Mouse (Mus musculus): ENCODE results near the gene Tsc22d1. TPM values are rescaled to one million over a fixed set of nuclear protein-coding genes. Genes with fewer than 3 reads are reported as not detected.

The Tsc22d1 gene
- polyA plus RNA-seq, 1 experiment from 2014 or later, result 517 TPM

GRCm38 (mm10) chr14:76507804-76508500 is 93.2 kb downstream of the Tsc22d1 start:
- H3K9me3 ChIP-seq (replicated peaks), result no peaks in the 10 kb centered on the region
- WGBS, result 85% methylated on average over 9 of the region's 9 CpGs
- peak overlapping the region; percentile 23; the same call in 1 of the 2 replicates for H3K27ac ChIP-seq
- no peak for ATAC-seq (ENCODE audit: low FRiP score)
- peaks cover 26% of the 10 kb centered on the region for H3K36me3 ChIP-seq
- H3K27me3 ChIP-seq, result no peaks in the 10 kb centered on the region
- H3K9ac ChIP-seq, result no peak overlapping the region
- no peak overlapping the region for H3K4me3 ChIP-seq
- peak overlapping the region; percentile 93 for H3K4me2 ChIP-seq (replicated peaks)
- H3K4me1 ChIP-seq, result peaks cover 21% of the 10 kb centered on the region

GRCm38 (mm10) chr14:76508701-76509100 is 93.9 kb downstream of the Tsc22d1 start:
- no peak overlapping the region for H3K9ac ChIP-seq
- WGBS, result 80% methylated on average over 10 of the region's 10 CpGs
- H3K27ac ChIP-seq, result no peak overlapping the region
- ATAC-seq (ENCODE audit: low FRiP score), result no peak
- no peaks in the 10 kb centered on the region for H3K27me3 ChIP-seq
- H3K4me1 ChIP-seq, result peaks cover 28% of the 10 kb centered on the region
- no peaks in the 10 kb centered on the region for H3K9me3 ChIP-seq (replicated peaks)
- H3K36me3 ChIP-seq, result peaks cover 26% of the 10 kb centered on the region
- H3K4me2 ChIP-seq (replicated peaks), result no peak overlapping the region
- no peak overlapping the region for H3K4me3 ChIP-seq

GRCm38 (mm10) chr14:76511971-76512370 is 97.2 kb downstream of the Tsc22d1 start:
- peaks cover 20% of the 10 kb centered on the region for H3K36me3 ChIP-seq
- no peak overlapping the region for H3K4me3 ChIP-seq
- WGBS, result 86% methylated on average over 7 of the region's 7 CpGs
- H3K9ac ChIP-seq, result no peak overlapping the region
- peaks cover 32% of the 10 kb centered on the region for H3K4me1 ChIP-seq
- no peak overlapping the region for H3K27ac ChIP-seq
- no peak for ATAC-seq (ENCODE audit: low FRiP score)
- H3K27me3 ChIP-seq, result no peaks in the 10 kb centered on the region
- H3K9me3 ChIP-seq (replicated peaks), result no peaks in the 10 kb centered on the region
- no peak overlapping the region for H3K4me2 ChIP-seq (replicated peaks)

GRCm38 (mm10) chr14:76513395-76514049 is 98.8 kb downstream of the Tsc22d1 start:
- peaks cover 9% of the 10 kb centered on the region; the same call in 1 of the 2 replicates for H3K36me3 ChIP-seq
- no peak overlapping the region for H3K4me3 ChIP-seq
- H3K9ac ChIP-seq, result peak overlapping the region; percentile 45
- no peaks in the 10 kb centered on the region for H3K9me3 ChIP-seq (replicated peaks)
- H3K4me1 ChIP-seq, result peaks cover 22% of the 10 kb centered on the region
- peak; percentile 57 for ATAC-seq (ENCODE audit: low FRiP score)
- H3K27me3 ChIP-seq, result no peaks in the 10 kb centered on the region
- 20% methylated on average over 11 of the region's 11 CpGs for WGBS
- H3K4me2 ChIP-seq (replicated peaks), result peak overlapping the region; percentile 24
- peak overlapping the region; percentile 68 for H3K27ac ChIP-seq

- 0 out of 2 replicates have a peak, but pooled peaks have one; percentile 7 for ATAC-seq (ENCODE audit: low FRiP score)
- Histone ChIP-seq H3K9ac (0 out of 2 replicates have a peak overlapping the region, but pooled peaks have one; percentile 45), H3K27ac (0 out of 2 replicates have a peak overlapping the region, but pooled peaks have one; percentile 68), H3K4me2 (replicated peaks) (peak overlapping the region; percentile 24), H3K9me3 (replicated peaks) (no peaks in the 10 kb centered on the region), H3K27me3 (no peaks in the 10 kb centered on the region), H3K36me3 (peaks cover 9% of the 10 kb centered on the region; the same call in 1 of the 2 replicates), H3K4me3 (no peak overlapping the region), H3K4me1 (peaks cover 22% of the 10 kb centered on the region)
- 36% methylated on average over 6 of the region's 6 CpGs for WGBS
These were observed 99.4 kb downstream of the Tsc22d1 start for GRCm38 (mm10) chr14:76514050-76514585.

- WGBS, result 67% methylated on average over 7 of the region's 7 CpGs
- ATAC-seq (ENCODE audit: low FRiP score), result no peak
- no peaks in the 10 kb centered on the region for H3K9me3 ChIP-seq (replicated peaks)
- H3K36me3 ChIP-seq, result no peaks in the 10 kb centered on the region
- no peak overlapping the region for H3K4me2 ChIP-seq (replicated peaks)
- H3K9ac ChIP-seq, result no peak overlapping the region
- H3K27ac ChIP-seq, result no peak overlapping the region
- no peaks in the 10 kb centered on the region for H3K27me3 ChIP-seq
- peaks cover 22% of the 10 kb centered on the region for H3K4me1 ChIP-seq
- no peak overlapping the region for H3K4me3 ChIP-seq
These were observed 100.9 kb downstream of the Tsc22d1 start for GRCm38 (mm10) chr14:76515620-76516019.

GRCm38 (mm10) chr14:76518217-76518616 is 103.5 kb downstream of the Tsc22d1 start:
- H3K36me3 ChIP-seq, result no peaks in the 10 kb centered on the region
- ATAC-seq (ENCODE audit: low FRiP score), result no peak
- H3K4me2 ChIP-seq (replicated peaks), result no peak overlapping the region
- WGBS, result 86% methylated on average over 5 of the region's 5 CpGs
- H3K4me1 ChIP-seq, result peaks cover 15% of the 10 kb centered on the region
- no peaks in the 10 kb centered on the region for H3K9me3 ChIP-seq (replicated peaks)
- H3K27me3 ChIP-seq, result no peaks in the 10 kb centered on the region
- H3K9ac ChIP-seq, result no peak overlapping the region
- H3K27ac ChIP-seq, result no peak overlapping the region
- no peak overlapping the region for H3K4me3 ChIP-seq

- no peaks in the 10 kb centered on the region for H3K27me3 ChIP-seq
- 51% methylated on average over 4 of the region's 4 CpGs for WGBS
- H3K27ac ChIP-seq, result no peak overlapping the region
- H3K9ac ChIP-seq, result no peak overlapping the region
- H3K4me3 ChIP-seq, result no peak overlapping the region
- H3K9me3 ChIP-seq (replicated peaks), result no peaks in the 10 kb centered on the region
- ATAC-seq (ENCODE audit: low FRiP score), result no peak
- no peaks in the 10 kb centered on the region for H3K4me1 ChIP-seq
- H3K4me2 ChIP-seq (replicated peaks), result no peak overlapping the region
- H3K36me3 ChIP-seq, result no peaks in the 10 kb centered on the region
These were observed 105.8 kb downstream of the Tsc22d1 start for GRCm38 (mm10) chr14:76520606-76521005.

GRCm38 (mm10) chr14:76521308-76521707 is 106.5 kb downstream of the Tsc22d1 start:
- no peak overlapping the region for H3K4me2 ChIP-seq (replicated peaks)
- no peak overlapping the region for H3K9ac ChIP-seq
- no peaks in the 10 kb centered on the region for H3K4me1 ChIP-seq
- ATAC-seq (ENCODE audit: low FRiP score), result no peak
- H3K4me3 ChIP-seq, result no peak overlapping the region
- H3K9me3 ChIP-seq (replicated peaks), result no peaks in the 10 kb centered on the region
- no peak overlapping the region for H3K27ac ChIP-seq
- WGBS, result 94% methylated on average over 3 of the region's 3 CpGs
- H3K27me3 ChIP-seq, result no peaks in the 10 kb centered on the region
- H3K36me3 ChIP-seq, result no peaks in the 10 kb centered on the region

- no peaks in the 10 kb centered on the region for H3K36me3 ChIP-seq
- no peak overlapping the region for H3K4me3 ChIP-seq
- H3K9ac ChIP-seq, result no peak overlapping the region
- H3K4me2 ChIP-seq (replicated peaks), result no peak overlapping the region
- no peaks in the 10 kb centered on the region for H3K9me3 ChIP-seq (replicated peaks)
- H3K27me3 ChIP-seq, result no peaks in the 10 kb centered on the region
- no peak for ATAC-seq (ENCODE audit: low FRiP score)
- peaks cover 19% of the 10 kb centered on the region for H3K4me1 ChIP-seq
- no peak overlapping the region for H3K27ac ChIP-seq
- WGBS, result 94% methylated on average over 1 of the region's 1 CpGs
These were observed 108.6 kb downstream of the Tsc22d1 start for GRCm38 (mm10) chr14:76523344-76523743.

GRCm38 (mm10) chr14:76526467-76526866 is 111.7 kb downstream of the Tsc22d1 start:
- H3K36me3 ChIP-seq, result no peaks in the 10 kb centered on the region
- no peak for ATAC-seq (ENCODE audit: low FRiP score)
- 86% methylated on average over 6 of the region's 6 CpGs for WGBS

GRCm38 (mm10) chr14:76527030-76527719 is 112.4 kb downstream of the Tsc22d1 start:
- no peaks in the 10 kb centered on the region for H3K36me3 ChIP-seq

More at GRCm38 (mm10) chr14:76526467-76526866, 111.7 kb downstream of the Tsc22d1 start:
- Histone ChIP-seq H3K9ac (no peak overlapping the region), H3K4me1 (peaks cover 27% of the 10 kb centered on the region), H3K9me3 (replicated peaks) (no peaks in the 10 kb centered on the region), H3K27ac (no peak overlapping the region), H3K27me3 (no peaks in the 10 kb centered on the region), H3K4me3 (no peak overlapping the region), H3K4me2 (replicated peaks) (no peak overlapping the region)

More at GRCm38 (mm10) chr14:76527030-76527719, 112.4 kb downstream of the Tsc22d1 start:
- no peak for ATAC-seq (ENCODE audit: low FRiP score)
- H3K9me3 ChIP-seq (replicated peaks), result no peaks in the 10 kb centered on the region
- 0 out of 2 replicates have a peak overlapping the region, but pooled peaks have one; percentile 55 for H3K27ac ChIP-seq
- H3K4me2 ChIP-seq (replicated peaks), result no peak overlapping the region
- H3K4me1 ChIP-seq, result peaks cover 27% of the 10 kb centered on the region
- H3K9ac ChIP-seq, result no peak overlapping the region
- no peaks in the 10 kb centered on the region for H3K27me3 ChIP-seq
- no peak overlapping the region for H3K4me3 ChIP-seq
- WGBS, result 86% methylated on average over 20 of the region's 20 CpGs
